Mouse (Mus musculus) frontal cortex, postnatal 36 days (tissue): ENCODE results near the gene Ascl2.

Source experiments
- DNase-seq, 2 experiments: peaks; one replicate each; pipeline ENCODE4 v3.0.0; 2022; ENCODE audit warnings: low spot score in 2 of 2

Gene Ascl2

GRCm38 (mm10) chr7:143002679-143003078, 33.6 kb upstream of the Ascl2 start:
- DNase-seq, result no peak

GRCm38 (mm10) chr7:142997403-142998150, 28.5 kb upstream of the Ascl2 start:
- no peak for DNase-seq

- no peak for DNase-seq
Measured at GRCm38 (mm10) chr7:142996998-142997397, 27.9 kb upstream of the Ascl2 start.

GRCm38 (mm10) chr7:142995630-142996338, 26.7 kb upstream of the Ascl2 start:
- no peak for DNase-seq

GRCm38 (mm10) chr7:142995004-142995403, 25.9 kb upstream of the Ascl2 start:
- no peak for DNase-seq

- no peak for DNase-seq
Measured at GRCm38 (mm10) chr7:142987718-142988117, 18.7 kb upstream of the Ascl2 start.

GRCm38 (mm10) chr7:142985146-142985545, 16.1 kb upstream of the Ascl2 start:
- no peak for DNase-seq

- no peak for DNase-seq
Measured at GRCm38 (mm10) chr7:142981908-142982307, 12.8 kb upstream of the Ascl2 start.

GRCm38 (mm10) chr7:142967884-142968808, 918 bp downstream of the Ascl2 start:
- peak; percentile 54 to 77 for DNase-seq

GRCm38 (mm10) chr7:142967414-142967883, 1.6 kb downstream of the Ascl2 start:
- DNase-seq, result no peak

GRCm38 (mm10) chr7:142959752-142960151, 9.3 kb downstream of the Ascl2 start:
- DNase-seq, result no peak

GRCm38 (mm10) chr7:142958817-142959216, 10.2 kb downstream of the Ascl2 start:
- DNase-seq, result no peak

- DNase-seq, result no peak
Measured at GRCm38 (mm10) chr7:142956018-142956417, 13.0 kb downstream of the Ascl2 start.

- DNase-seq, result no peak
Measured at GRCm38 (mm10) chr7:142949568-142949967, 19.5 kb downstream of the Ascl2 start.

GRCm38 (mm10) chr7:142937631-142938030, 31.4 kb downstream of the Ascl2 start:
- no peak for DNase-seq

- DNase-seq, result no peak
Measured at GRCm38 (mm10) chr7:142935708-142936107, 33.4 kb downstream of the Ascl2 start.

- DNase-seq, result no peak
Measured at GRCm38 (mm10) chr7:142932469-142932868, 36.6 kb downstream of the Ascl2 start.

- no peak for DNase-seq
Measured at GRCm38 (mm10) chr7:142931028-142931427, 38.0 kb downstream of the Ascl2 start, which contains the start of gene Th. Th (minus strand) TSS chr7:142931128.

- no peak for DNase-seq
Measured at GRCm38 (mm10) chr7:142929516-142929915, 39.5 kb downstream of the Ascl2 start.

- DNase-seq, result no peak
Measured at GRCm38 (mm10) chr7:142927293-142927692, 41.8 kb downstream of the Ascl2 start.

- peak; percentile 82 to 87 for DNase-seq
Measured at GRCm38 (mm10) chr7:142918641-142919628, 50.1 kb downstream of the Ascl2 start.
